Mouse (Mus musculus) left cerebral cortex, postnatal 10 days (tissue): ENCODE data around the gene Tjp3. TPM values are rescaled to one million over a fixed set of nuclear protein-coding genes. Genes with fewer than 3 reads are reported as not detected.

Experiments used
- DNase-seq, 2 experiments: peaks; one replicate each; pipeline ENCODE4 v3.0.0; 2021 to 2022; ENCODE audit warnings: low spot score in 2 of 2, mixed read lengths in 1 of 2; ENCODE audit errors: extremely low spot score in 1 of 2
- intact Hi-C: fragments of 180-260 bp; cut with DNase I; formaldehyde crosslinking; loops from one replicate; pipeline ENCODE4 v1.15.1; 2025
- total RNA-seq, 2 experiments: library from RNA; stranded (reverse); gene quantifications; 2 replicates each; pipeline ENCODE4 v1.2.3; 2021

Tjp3 gene
- under 1 TPM; 0.39 to 0.49 TPM for total RNA-seq

- intact Hi-C loops, result loop anchor here (2.0 kb wide), 1 partner anchor 61 kb away; no protein-coding TSS in a partner anchor
- DNase-seq, result no peak
Measured at GRCm38 (mm10) chr10:81291511-81292104, at the start of gene Tjp3. Gene Tjp3, minus strand, starts transcription at chr10:81291581.

DNA sequence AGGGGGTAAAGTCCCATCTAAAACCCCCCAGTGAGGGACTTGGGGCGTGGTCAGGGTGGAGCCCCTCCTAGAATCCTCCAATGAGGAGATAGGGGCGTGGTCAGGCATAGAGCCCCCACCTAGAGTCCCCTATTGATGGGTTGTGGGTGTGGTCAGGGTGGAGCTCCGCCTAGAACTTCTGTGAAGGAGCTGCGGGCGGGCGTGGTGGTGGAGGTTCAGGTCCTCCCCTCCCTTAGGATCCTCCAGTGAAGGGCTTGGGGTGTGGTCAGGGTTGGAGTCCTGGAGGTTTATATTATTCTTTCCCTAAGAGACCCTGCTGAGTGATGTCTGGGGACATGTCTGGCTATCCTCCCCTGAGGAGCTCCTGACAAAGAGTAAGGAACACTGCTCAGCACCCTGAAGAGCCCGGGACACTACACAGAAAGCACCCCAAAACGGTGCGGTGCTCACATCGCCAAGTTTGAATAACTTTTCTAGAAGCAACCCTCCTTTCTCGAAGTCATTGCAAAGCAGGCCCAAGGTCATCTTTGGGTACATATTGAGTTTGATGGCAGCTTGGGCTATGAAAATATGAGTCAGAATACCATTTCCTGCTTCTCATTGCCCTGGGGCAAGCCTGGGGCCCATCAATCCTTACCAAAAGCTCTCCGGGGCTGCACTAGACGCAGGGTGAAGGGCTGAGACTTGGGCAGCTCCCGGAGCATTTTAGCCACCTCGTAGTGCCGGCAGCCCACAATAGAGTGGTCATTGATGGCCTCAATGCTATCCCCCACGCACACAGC lies 49.4 kb upstream of the Tjp3 start:
- DNase-seq, result no peak

GRCm38 (mm10) chr10:81336558-81336957 lies 45.2 kb upstream of the Tjp3 start:
- no peak for DNase-seq
- intact Hi-C loops, result no loop called here

More for the DNA sequence above, 49.4 kb upstream of the Tjp3 start:
- intact Hi-C loops, result no loop called here

DNA sequence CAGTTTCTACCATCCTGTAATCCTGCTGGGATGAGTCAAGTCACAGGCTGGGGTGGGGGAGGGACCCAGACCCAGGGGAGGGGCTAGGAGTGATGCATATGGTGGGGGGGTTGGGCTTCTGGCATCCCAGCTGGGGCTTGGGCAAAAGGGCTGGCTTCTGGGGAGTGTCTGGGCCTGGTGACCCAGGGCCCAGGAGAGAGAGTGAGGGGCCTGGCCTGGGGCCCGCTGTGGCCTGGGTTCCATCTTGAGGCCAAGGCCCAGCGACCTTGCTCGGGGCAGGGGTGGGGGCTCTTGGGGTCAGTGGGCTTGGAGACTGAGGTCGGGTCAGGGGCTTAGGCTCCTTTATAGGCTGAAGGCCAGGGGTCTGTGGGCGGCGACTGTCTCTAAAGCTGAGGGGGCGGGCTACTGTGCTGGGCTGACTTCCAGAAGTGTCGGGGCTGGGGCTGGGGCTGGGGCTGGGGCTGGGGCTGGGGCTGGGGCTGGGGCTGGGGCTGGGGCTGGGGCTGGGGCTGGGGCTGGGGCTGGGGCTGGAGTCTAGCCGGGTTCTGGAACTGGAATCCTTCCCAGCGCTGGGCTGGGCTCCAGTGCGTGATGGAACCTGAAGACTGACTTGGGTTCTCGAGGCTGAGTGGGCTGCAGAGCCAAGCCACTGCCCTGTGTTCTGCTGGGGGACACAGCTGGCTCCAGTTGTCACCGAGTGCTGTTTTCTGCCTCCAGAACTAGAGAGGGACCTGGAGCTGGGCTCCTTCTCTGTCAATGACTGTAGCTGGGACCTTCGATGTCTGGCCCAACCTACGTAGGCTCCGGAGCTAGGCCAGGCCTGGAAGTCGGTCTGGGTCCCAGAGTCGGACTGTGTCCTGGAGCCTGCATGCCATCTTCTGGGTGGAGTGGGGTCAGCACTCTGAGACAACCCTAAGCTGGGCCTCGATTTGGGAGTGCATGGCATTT lies 44.3 kb upstream of the Tjp3 start:
- no peak for DNase-seq
- intact Hi-C loops, result no loop called here

DNA sequence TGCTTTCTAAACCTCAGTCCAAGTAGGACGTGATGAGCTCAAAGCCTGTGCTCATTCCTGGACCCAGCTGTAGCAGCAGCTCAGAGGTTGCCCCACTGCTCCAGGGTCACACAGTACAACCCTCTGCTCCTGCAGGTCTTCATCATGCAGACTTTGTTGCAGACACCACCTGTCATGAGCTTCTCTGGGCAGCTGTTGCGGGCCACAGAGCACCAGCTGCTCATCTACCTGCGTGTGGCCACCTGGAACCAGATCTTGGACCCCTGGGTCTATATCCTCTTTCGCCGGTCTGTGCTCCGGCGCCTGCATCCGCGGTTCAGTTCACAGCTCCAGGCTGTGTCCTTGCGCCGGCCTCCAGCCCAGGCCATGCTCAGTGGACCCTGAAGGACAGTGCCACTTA lies 42.9 kb upstream of the Tjp3 start:
- intact Hi-C loops, result no loop called here
- no peak for DNase-seq

- intact Hi-C loops, result no loop called here
- no peak for DNase-seq
Measured at GRCm38 (mm10) chr10:81332277-81332676, 40.9 kb upstream of the Tjp3 start.

- no peak for DNase-seq
- intact Hi-C loops, result no loop called here
Measured at GRCm38 (mm10) chr10:81330007-81330406, 38.6 kb upstream of the Tjp3 start.

- peak in 1 of 2 experiments; percentile 67 for DNase-seq
- intact Hi-C loops, result no loop called here
Measured at GRCm38 (mm10) chr10:81329194-81329975, 38.0 kb upstream of the Tjp3 start.

- peak in 1 of 2 experiments; percentile 81 for DNase-seq
- intact Hi-C loops, result no loop called here
Measured at GRCm38 (mm10) chr10:81328386-81328785, 37.0 kb upstream of the Tjp3 start, which contains the start of gene Tbxa2r. Gene Tbxa2r, plus strand, starts transcription at chr10:81328731.

DNA sequence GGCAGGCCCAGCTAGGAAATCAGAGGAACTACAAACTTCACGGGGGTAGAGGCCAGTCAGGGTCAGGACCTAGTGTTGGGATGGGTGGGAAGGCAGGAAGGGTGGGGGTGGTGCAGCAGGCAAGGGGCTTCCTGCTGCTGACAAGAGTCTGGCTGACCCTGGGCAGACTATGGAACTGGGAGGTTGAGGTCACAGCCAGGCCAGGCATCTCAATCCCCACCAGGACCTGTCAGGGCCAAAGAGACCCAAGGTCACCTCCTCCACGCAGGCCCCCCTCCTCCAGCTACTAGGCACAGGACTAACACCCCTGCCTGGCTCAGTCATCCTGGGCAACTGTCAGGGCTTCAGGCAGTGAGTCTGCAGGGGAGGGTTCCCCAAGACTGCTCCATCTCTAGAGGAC lies 36.6 kb upstream of the Tjp3 start:
- DNase-seq, result no peak
- intact Hi-C loops, result no loop called here

DNA sequence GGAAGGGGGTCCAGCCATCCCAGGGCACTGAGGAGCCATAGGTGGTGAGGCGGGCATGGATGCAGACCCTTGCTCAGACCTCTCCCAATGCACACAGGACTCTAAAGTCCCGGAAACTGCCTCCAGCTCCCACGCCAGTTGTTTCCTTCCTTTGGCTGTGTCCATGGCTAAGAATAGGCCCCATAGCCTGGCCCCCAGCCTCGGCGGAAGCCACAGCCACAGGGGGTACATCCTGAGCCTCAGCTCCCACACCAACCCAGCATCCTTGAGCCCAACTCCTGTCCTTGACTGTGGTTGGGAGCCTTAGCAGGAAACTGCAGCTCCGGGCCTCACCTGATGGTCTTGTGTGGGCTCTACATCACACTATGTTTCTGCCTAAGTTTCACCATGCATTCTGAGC lies 35.5 kb upstream of the Tjp3 start:
- intact Hi-C loops, result no loop called here
- DNase-seq, result peak in 1 of 2 experiments; percentile 91

DNA sequence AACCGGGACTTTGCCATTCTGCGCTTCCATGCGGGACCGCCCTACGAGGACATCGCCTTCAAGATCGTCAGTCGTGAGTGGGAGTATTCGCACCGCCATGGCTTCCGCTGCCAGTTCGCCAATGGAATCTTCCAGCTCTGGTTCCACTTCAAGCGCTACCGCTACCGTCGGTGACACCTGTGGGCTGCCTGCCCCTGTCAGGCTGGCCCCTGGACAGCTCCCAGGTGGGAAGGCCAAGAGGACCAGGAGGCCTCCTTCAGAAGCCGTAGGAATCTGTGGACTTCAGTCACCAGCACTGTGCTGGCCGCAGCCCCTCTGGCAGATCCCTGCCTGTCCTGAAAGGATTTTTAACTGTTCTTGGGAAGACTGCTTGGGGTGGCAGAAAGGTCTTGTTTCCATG lies 34.4 kb upstream of the Tjp3 start:
- intact Hi-C loops, result no loop called here
- no peak for DNase-seq

DNA sequence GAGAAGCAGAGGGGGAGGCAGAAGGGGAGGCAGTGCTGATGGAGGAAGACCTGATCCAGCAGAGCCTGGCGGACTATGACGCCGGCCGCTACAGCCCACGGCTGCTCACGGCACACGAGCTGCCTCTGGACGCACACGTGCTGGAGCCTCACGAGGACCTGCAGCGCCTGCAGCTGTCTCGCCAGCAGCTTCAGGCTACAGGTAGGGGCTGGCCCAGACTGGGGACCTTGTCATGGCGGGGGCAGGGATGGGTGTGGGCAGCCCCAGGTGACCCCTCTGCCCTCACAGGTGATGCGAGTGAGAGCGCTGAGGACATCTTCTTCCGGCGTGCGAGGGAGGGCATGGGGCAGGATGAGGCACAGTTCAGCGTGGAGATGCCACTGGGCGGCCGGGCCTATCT lies 33.8 kb upstream of the Tjp3 start:
- no peak for DNase-seq
- intact Hi-C loops, result no loop called here

DNA sequence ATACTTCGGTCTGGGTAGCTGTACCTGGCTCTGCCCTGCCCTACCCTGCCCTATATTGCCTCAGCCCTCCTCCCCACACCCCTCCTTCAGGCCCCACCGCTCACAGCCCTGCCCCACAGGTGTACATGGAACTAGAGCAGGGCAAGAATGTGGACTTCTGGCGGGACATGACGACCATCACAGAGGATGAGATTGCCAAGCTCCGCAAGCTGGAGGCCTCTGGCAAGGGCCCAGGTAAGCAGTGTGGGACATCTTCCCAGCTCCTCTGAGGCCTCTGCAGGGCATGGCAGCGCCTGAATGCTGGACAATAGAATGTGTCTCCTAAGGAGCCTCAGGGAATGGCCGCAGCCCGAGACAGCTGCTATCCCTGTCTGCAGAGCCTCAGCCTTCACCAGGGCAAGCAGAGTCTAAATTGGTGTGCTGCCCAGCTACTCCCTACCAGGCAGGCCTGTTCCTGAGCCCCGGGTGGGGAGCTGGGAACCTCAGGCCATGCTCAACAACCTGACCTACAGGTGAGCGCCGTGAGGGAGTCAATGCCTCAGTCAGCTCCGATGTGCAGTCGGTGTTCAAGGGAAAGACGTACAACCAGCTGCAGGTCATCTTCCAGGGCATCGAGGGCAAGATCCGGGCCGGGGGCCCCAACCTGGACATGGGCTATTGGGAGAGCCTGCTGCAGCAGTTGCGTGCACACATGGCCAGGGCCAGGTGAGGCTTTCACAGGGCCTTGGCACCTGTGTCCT lies 32.6 kb upstream of the Tjp3 start:
- intact Hi-C loops, result loop anchor here (5.0 kb wide), 1 partner anchor 37 kb away; no protein-coding TSS in a partner anchor
- no peak for DNase-seq

DNA sequence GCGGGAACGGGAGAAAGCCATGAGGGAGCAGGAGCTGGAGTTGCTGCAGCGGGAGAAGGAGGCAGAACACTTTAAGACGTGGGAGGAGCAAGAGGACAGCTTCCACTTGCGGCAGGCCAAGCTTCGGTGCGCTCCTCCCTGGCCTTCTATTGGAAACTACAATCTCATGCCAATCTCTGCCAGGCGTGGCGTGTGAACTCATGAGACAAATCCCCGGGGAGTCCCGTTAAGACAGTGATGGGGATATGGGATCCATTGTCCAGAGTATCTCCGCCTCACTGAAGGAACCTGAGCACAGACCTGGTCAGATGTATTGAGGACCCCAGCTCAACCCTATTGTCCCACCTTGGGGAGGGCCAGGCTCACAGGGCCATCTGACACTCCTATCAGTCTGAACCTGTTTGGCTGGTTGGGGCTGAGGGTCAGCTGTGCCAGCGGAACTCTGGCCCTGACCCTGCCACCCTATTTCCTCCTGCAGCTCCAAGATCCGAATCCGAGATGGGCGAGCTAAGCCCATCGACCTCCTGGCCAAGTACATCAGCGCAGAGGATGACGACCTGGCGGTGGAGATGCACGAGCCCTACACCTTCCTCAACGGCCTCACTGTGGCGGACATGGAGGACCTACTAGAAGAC lies 31.9 kb upstream of the Tjp3 start:
- no peak for DNase-seq
- intact Hi-C loops, result loop anchor here (5.0 kb wide), 1 partner anchor 36 kb away; no protein-coding TSS in a partner anchor

DNA sequence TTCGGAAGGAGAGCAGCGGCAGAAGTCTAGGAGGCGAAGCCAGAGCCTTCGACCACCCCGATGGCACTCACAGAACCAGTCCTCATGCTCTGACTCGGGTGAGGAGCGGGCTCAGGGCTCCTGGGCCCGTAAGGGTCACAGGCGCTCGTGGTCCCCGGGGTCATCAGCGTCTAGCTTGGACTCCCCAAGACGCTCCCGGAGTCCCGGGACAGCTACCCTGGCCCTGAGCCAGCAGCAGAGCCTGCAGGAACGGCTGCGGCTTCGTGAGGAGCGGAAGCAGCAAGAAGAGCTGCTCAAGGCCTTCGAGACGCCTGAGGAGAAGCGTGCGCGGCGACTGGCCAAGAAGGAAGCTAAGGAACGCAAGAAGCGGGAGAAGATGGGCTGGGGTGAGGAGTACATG lies 31.1 kb upstream of the Tjp3 start:
- intact Hi-C loops, result loop anchor here (5.0 kb wide), 1 partner anchor 35 kb away; no protein-coding TSS in a partner anchor
- DNase-seq, result peak in 1 of 2 experiments; percentile 72

DNA sequence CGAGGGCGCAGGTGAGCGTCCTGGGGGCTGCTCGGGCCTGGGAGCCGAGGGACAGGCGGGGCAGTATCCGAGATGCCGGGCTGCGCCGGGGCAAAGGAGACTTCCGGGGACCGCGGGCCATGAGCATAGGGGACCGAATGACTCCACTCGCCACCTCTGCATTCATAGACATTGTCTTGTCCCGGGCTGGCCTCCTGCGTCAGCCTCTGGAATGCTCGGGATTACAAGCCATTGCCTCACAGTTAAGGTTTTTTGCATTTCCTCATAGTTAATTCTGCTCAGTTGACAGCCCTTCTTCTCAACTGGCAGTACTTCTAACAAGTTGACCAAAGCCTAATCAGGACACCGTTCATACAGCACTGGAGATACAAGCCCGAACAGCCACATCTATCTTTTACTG lies 30.1 kb upstream of the Tjp3 start:
- intact Hi-C loops, result loop anchor here (5.0 kb wide), 1 partner anchor 34 kb away; no protein-coding TSS in a partner anchor
- no peak for DNase-seq
